Mouse (Mus musculus) lung, embryonic 14.5 days (tissue): ENCODE measurements at regions not wholly inside any gene's neighbourhood (a gene's known extent, or its start where the extent isn't known, plus 50 kb on each side); places are given as distances from the start of the nearest gene placed in this dataset.
"Not testable (repeated sequence)": the region's sequence is repeated elsewhere in the genome, so short reads cannot be mapped to it uniquely, and the experiment has no call there.

Source experiments
- ATAC-seq: fragments of 200-750 bp; cut with Nextera tagmentation; 2 replicates; pipeline ENCODE4 v1.8.0; 2017; ENCODE audit warnings: mild to moderate bottlenecking, moderate TSS enrichment, moderate library complexity; ENCODE audit not compliant: insufficient read depth
- DNase-seq: peaks from one replicate; pipeline ENCODE4 v3.0.0-alpha.2; 2015
- H3K27ac ChIP-seq: fragments of 300-500 bp; sonication (generic); 2 replicates; pipeline ENCODE4 v1.5.1; 2014; ENCODE audit warnings: low read depth, mild to moderate bottlenecking, moderate library complexity
- H3K27me3 ChIP-seq: fragments of 300-500 bp; sonication (generic); 2 replicates; pipeline ENCODE4 v1.6.1; 2014; ENCODE audit warnings: low read length, control low read depth; ENCODE audit not compliant: insufficient read depth
- H3K36me3 ChIP-seq: fragments of 300-500 bp; sonication (generic); 2 replicates; pipeline ENCODE4 v1.6.1; 2014; ENCODE audit warnings: control low read depth; ENCODE audit not compliant: insufficient read depth
- H3K4me1 ChIP-seq: fragments of 300-500 bp; sonication (generic); 2 replicates; pipeline ENCODE4 v1.6.1; 2014; ENCODE audit warnings: antibody characterized with exemption, control low read depth; ENCODE audit not compliant: insufficient read depth
- H3K4me2 ChIP-seq: fragments of 300-500 bp; sonication (generic); 2 replicates; pipeline ENCODE4 v1.6.1; 2014; ENCODE audit warnings: mild to moderate bottlenecking
- H3K4me3 ChIP-seq: fragments of 300-500 bp; sonication (generic); 2 replicates; pipeline ENCODE4 v1.5.1; 2014; ENCODE audit warnings: low read depth, low read length
- H3K9ac ChIP-seq: fragments of 300-500 bp; sonication (generic); 2 replicates; pipeline ENCODE4 v1.6.1; 2014
- H3K9me3 ChIP-seq: fragments of 300-500 bp; sonication (generic); 2 replicates; pipeline ENCODE4 v1.6.1; 2016; ENCODE audit warnings: low read depth, low read length, control low read depth
- CTCF ChIP-seq: IDR thresholded peaks from 2 replicates; pipeline ENCODE4 v1.5.1; 2016; ENCODE audit warnings: antibody characterized with exemption, low read depth
- WGBS: fragments of 180-500 bp; shearing (Covaris S2); extraction: QIAGEN DNeasy Blood & Tissue Kit; methylation state at CpG from one replicate; pipeline ENCODE4 v1.1.7; 2014; 5-methylcytosine and 5-hydroxymethylcytosine counted together

DNA sequence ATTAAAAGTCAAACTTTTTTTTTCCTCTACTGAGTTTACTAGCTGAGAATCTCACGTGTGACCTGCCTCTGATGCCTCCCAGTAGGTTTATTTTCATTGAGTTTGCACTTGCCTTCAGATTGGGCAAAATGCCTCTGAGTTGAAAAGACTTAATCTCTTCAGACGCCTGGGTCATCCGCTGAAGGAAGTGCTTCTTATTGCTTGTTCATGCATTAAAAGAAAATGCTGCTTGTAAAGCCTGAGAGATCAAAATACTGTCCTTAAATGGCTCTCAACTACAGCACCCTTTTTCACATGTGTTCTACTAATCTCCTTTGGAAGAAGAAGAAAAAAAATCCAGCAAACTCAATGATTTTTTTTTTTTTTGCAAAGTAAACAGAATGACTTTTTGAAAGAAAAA lies 351.5 kb downstream of the Kcnh5 start:
- 35% methylated on average over 3 of the region's 3 CpGs for WGBS
- DNase-seq = peak; percentile 21
- H3K4me2 ChIP-seq = no peak overlapping the region
- 0 out of 2 replicates have a peak, but pooled peaks have one; percentile 28 for ATAC-seq
- TF ChIP-seq CTCF = no peak
- H3K36me3 ChIP-seq = no peaks in the 10 kb centered on the region
- peak overlapping the region; percentile 24; the same call in 1 of the 2 replicates for H3K27ac ChIP-seq
- no peaks in the 10 kb centered on the region for H3K27me3 ChIP-seq
- no peak overlapping the region for H3K4me3 ChIP-seq
- H3K9me3 ChIP-seq = no peaks in the 10 kb centered on the region
- H3K9ac ChIP-seq = no peak overlapping the region
- no peaks in the 10 kb centered on the region for H3K4me1 ChIP-seq

DNA sequence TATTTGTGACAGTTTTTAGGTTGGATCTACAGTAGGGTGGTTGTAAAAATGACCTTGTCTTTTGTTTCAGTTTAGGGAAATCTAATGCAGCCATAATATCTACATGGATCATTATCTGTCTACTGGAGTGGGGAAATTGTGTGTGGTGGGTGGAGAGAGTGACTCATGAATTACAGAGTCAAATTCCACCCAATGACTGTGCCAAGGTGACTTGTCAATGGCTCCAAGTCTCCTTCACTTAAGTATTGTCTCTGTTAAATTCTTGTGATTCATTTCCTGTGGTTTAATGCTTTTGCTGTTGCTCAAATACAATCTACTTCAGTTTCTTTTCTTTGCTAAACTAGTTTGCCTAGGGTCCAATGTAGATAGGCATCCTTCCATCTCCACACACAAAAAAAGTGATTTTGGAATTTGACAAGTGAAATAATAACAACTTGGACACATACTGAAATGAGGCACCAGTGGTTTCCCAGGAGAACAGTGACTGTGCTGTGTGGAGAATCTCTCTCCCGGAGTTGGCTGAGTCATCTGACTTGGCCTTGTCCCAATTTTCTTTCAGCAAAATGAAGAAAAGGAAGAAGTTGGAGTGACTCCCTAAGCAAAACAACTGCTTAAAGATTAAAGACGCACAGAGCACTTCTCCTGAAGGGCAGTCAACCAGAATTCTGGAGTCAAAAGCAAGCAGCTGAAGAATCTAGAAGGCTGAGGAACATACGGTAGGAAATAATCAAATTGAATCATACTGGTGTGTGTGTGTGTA lies 352.2 kb downstream of the Kcnh5 start:
- Histone ChIP-seq H3K27ac (no peak overlapping the region), H3K4me2 (no peak overlapping the region), H3K4me1 (no peaks in the 10 kb centered on the region), H3K27me3 (no peaks in the 10 kb centered on the region), H3K36me3 (no peaks in the 10 kb centered on the region), H3K9ac (no peak overlapping the region), H3K4me3 (no peak overlapping the region), H3K9me3 (no peaks in the 10 kb centered on the region)
- 23% methylated on average over 3 of the region's 3 CpGs for WGBS
- DNase-seq (peak; percentile 90), ATAC-seq (peak; percentile 95)
- no peak for TF ChIP-seq CTCF

DNA sequence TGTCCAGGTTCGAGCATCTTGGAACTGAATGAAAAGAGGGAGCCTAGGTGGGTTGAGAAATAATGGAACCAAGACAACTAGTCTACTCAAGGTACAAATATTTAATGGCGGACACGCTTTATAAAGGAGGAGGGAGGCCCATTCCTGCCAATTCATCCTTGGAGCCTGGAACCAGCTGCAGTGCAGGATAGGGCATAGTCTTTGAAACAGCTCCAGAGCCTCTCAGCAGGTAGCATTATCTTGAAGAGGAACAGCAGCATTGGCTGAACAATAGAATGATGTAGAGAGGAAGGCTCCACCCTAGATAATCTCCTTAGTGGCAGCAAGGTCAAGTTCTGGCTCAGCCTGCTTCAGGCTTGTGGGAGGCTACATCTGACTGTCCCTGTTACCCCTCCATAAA lies 361.0 kb downstream of the Kcnh5 start:
- DNase-seq, ATAC-seq: not testable (repeated sequence)
- WGBS = 88% methylated on average over 3 of the region's 3 CpGs

DNA sequence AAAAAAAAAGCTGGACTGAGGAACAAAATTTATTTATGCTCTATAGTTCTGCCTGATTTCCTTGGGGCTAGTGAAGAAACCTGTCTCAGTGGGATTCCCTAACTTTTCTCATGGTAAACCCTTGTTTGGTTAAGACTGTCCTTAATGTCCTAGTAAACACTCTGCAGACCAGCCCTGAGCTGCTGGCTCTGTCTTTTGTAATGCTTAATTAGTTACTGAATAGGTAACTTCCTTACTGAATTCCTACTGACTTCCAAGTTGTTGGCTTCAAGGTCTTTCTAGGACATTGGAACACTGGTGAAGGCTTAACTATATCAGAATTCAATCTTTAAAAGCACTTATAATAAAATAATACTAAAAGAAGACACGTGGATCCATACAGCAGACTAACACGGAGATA lies 368.6 kb downstream of the Kcnh5 start:
- not testable (repeated sequence) for H3K9me3 ChIP-seq, H3K4me1 ChIP-seq, H3K4me2 ChIP-seq, H3K27ac ChIP-seq, H3K27me3 ChIP-seq, H3K36me3 ChIP-seq, H3K9ac ChIP-seq, ATAC-seq, H3K4me3 ChIP-seq, DNase-seq
- WGBS = 81% methylated on average over 2 of the region's 2 CpGs

More for the DNA sequence above, 361.0 kb downstream of the Kcnh5 start:
- not testable (repeated sequence) for H3K27ac ChIP-seq, H3K36me3 ChIP-seq, H3K27me3 ChIP-seq, H3K9me3 ChIP-seq, H3K4me2 ChIP-seq, H3K4me1 ChIP-seq, H3K9ac ChIP-seq, H3K4me3 ChIP-seq

DNA sequence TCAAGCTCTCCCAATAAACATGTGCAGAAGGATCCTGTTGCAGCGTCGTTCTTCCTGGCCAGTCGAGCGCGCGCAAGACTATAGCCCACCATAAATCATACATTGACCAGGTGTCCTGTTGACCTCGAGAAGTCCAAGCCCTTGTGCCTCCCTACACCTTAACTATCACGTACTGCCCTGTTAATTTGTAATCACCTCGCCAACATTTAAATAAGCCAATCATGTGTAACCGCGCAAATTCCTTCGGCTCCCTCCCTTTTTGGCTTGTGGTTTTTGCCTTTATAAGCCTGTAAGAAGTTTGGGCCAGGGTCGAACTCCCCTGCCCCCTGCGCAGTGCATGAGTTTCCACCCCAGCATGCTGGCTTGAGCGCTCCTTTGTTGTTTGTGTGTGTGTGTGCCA lies 369.2 kb downstream of the Kcnh5 start:
- H3K27me3 ChIP-seq, DNase-seq: not testable (repeated sequence)
- WGBS = 93% methylated on average over 15 of the region's 15 CpGs

DNA sequence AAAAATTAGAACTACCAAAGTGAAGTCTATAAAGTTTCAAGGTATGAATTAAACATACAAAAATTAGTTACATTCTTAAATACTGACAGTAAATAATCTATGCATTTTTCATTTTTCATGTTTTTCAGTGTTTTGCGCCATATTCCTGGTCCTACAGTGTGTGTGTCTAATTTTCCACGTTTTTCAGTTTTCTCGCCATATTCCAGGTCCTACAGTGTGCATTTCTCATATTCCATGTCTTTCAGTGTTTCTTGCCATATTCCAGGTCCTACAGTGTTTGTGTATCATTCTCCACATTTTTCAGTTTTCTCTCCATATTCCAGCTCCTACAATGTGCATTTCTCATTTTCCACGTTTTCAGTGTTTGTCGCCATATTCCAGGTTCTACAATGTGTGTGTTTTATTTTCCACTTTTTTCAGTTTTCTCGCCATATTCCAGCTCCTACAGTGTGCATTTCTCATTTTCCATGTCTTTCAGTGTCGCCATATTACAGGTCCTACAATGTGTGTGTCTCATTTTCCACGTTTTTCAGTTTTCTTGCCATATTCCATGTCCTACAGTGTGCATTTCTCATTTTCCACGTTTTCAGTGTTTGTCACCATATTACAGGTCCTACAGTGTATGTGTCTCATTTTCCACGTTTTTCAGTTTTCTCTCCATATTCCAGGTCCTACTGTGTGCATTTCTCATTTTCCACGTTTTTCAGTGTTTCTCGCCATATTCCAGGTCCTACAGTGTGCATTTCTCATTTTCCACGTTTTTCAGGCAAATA lies 373.2 kb downstream of the Kcnh5 start:
- no peak overlapping the region for H3K9ac ChIP-seq
- peak; percentile 1; the same call in 1 of the 2 replicates for TF ChIP-seq CTCF
- no peaks in the 10 kb centered on the region for H3K27me3 ChIP-seq
- no peak overlapping the region for H3K4me3 ChIP-seq
- 63% methylated on average over 13 of the region's 13 CpGs for WGBS
- no peak overlapping the region for H3K27ac ChIP-seq
- H3K36me3 ChIP-seq = no peaks in the 10 kb centered on the region
- no peak for ATAC-seq
- H3K9me3 ChIP-seq = peaks cover 4% of the 10 kb centered on the region; the same call in 1 of the 2 replicates
- H3K4me1 ChIP-seq = no peaks in the 10 kb centered on the region
- DNase-seq = peak; percentile 49
- no peak overlapping the region for H3K4me2 ChIP-seq

More for the DNA sequence above, 369.2 kb downstream of the Kcnh5 start:
- not testable (repeated sequence) for H3K9ac ChIP-seq, H3K4me2 ChIP-seq, H3K27ac ChIP-seq, H3K9me3 ChIP-seq, H3K4me1 ChIP-seq, H3K4me3 ChIP-seq, H3K36me3 ChIP-seq, ATAC-seq

DNA sequence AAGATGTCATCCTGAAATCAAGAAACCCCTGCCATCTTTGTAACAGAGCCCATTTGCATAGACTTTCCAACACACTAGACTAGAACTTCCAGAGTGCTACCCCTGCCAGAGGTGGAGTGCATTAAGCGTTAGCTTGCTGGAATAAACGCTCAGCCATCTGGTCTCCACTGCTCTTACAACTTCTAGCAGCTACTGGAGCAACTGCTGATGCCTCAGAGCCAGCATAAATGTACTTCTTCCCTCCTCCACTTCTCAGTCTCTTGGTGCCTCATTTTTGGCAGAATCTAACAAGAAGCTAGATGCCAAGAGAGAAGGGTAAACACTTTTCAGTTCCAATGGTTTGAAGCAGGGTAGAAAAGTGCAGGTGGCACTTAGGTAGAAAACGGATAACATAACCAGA lies 385.1 kb downstream of the Kcnh5 start:
- Histone ChIP-seq H3K27me3 (no peaks in the 10 kb centered on the region), H3K27ac (no peak overlapping the region), H3K36me3 (no peaks in the 10 kb centered on the region), H3K4me3 (no peak overlapping the region), H3K9ac (no peak overlapping the region), H3K9me3 (no peaks in the 10 kb centered on the region), H3K4me1 (no peaks in the 10 kb centered on the region), H3K4me2 (no peak overlapping the region)
- DNase-seq (no peak), ATAC-seq (no peak)
- TF ChIP-seq CTCF = no peak
- 67% methylated on average over 3 of the region's 3 CpGs for WGBS
